Mouse (Mus musculus): Measurements from ENCODE around the gene Ptprr. TPM values are rescaled to one million over a fixed set of nuclear protein-coding genes. Genes with fewer than 3 reads are reported as not detected.

Ptprr gene
- polyA plus RNA-seq, 1 experiment from 2014 or later: 0.52 TPM

DNA sequence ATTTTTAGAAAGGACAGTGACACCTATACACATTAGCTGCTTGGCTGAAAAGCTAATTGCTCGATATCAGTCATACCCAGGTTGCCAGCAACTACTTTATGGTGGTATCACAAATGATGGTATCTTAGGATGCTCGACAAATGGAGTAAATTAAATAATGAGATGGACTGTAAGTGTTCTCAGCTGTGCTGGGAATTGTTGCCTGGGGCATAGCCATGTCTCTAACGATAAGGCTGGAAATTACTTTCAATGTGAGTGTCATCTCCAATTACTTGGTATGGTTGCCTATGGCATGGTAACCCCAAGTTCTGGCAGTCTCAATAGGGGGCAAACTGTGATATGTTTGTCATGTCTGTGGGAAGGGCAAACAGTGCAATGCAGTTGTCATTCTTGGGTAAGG, 3.1 kb downstream of the Ptprr start:
- 73% methylated on average over 3 of the region's 3 CpGs for WGBS
- ATAC-seq (ENCODE audit: low FRiP score, low TSS enrichment): no peak

DNA sequence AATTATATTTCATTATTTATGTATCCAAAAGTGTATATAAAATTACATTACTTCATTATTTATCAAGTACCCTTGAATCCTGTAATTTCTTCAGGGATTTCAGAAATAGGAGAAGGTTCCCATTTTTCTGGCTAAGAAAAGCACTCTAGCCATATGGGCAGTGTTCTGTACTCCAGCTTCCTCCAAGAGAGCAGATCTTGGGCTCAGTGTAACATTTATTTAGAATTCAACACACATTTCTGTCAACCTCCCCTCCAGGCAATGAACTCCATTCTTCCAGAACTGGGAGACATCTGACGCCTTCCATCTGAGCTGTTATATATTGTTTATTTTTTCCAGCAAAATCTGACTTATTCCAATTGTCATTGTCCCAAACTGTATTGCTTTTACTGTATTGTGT, 20.1 kb downstream of the Ptprr start:
- no peak for ATAC-seq (ENCODE audit: low FRiP score, low TSS enrichment)
- 78% methylated on average over 1 of the region's 1 CpGs for WGBS

More for the DNA sequence above, 3.1 kb downstream of the Ptprr start:
- peaks cover 4% of the 10 kb centered on the region; the same call in 1 of the 2 replicates for H3K27me3 ChIP-seq (ENCODE audit: insufficient read depth, low read length)
- H3K4me1 ChIP-seq (ENCODE audit: insufficient read depth, low read length): peaks cover 16% of the 10 kb centered on the region; the same call in 1 of the 2 replicates
- H3K4me2 ChIP-seq (replicated peaks; ENCODE audit: low read depth, low read length): no peak overlapping the region
- H3K27ac ChIP-seq (ENCODE audit: low read length): no peak overlapping the region
- no peaks in the 10 kb centered on the region for H3K9me3 ChIP-seq (ENCODE audit: low read length)
- H3K36me3 ChIP-seq (ENCODE audit: insufficient read depth, low read length): no peaks in the 10 kb centered on the region
- no peak overlapping the region for H3K9ac ChIP-seq (replicated peaks; ENCODE audit: low read length)
- no peak overlapping the region for H3K4me3 ChIP-seq (ENCODE audit: low read length)

DNA sequence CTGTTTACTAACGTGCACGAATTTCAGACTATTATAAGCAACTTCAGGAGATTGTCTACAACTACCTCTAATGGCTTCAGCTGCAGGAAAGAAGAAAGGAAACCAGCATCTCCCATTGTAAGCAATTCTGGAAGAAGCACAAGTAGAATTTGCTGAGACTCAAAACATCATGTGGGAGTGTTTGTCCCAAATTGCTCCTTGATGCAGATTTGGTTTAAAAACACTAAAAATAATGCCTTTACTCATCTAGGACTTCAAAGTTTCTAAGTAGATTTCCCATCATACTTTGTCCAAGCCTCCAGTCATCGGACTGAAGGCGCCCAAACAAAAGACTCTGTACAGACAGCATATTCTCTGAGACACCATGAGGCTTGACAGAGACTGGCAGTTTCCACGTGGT, 57.9 kb downstream of the Ptprr start:
- no peak overlapping the region for H3K27ac ChIP-seq (ENCODE audit: low read length)
- ATAC-seq (ENCODE audit: low FRiP score, low TSS enrichment): no peak
- no peaks in the 10 kb centered on the region for H3K9me3 ChIP-seq (ENCODE audit: low read length)
- no peaks in the 10 kb centered on the region for H3K36me3 ChIP-seq (ENCODE audit: insufficient read depth, low read length)
- H3K9ac ChIP-seq (replicated peaks; ENCODE audit: low read length): no peak overlapping the region
- no peak overlapping the region for H3K4me3 ChIP-seq (ENCODE audit: low read length)
- no peaks in the 10 kb centered on the region for H3K4me1 ChIP-seq (ENCODE audit: insufficient read depth, low read length)
- no peak overlapping the region for H3K4me2 ChIP-seq (replicated peaks; ENCODE audit: low read depth, low read length)
- H3K27me3 ChIP-seq (ENCODE audit: insufficient read depth, low read length): no peaks in the 10 kb centered on the region
- 88% methylated on average over 5 of the region's 5 CpGs for WGBS

More for the DNA sequence above, 20.1 kb downstream of the Ptprr start:
- Histone ChIP-seq H3K27me3 (ENCODE audit: insufficient read depth, low read length) (no peaks in the 10 kb centered on the region), H3K36me3 (ENCODE audit: insufficient read depth, low read length) (no peaks in the 10 kb centered on the region), H3K4me2 (replicated peaks; ENCODE audit: low read depth, low read length) (no peak overlapping the region), H3K4me1 (ENCODE audit: insufficient read depth, low read length) (no peaks in the 10 kb centered on the region), H3K9ac (replicated peaks; ENCODE audit: low read length) (no peak overlapping the region), H3K4me3 (ENCODE audit: low read length) (no peak overlapping the region), H3K27ac (ENCODE audit: low read length) (no peak overlapping the region), H3K9me3 (ENCODE audit: low read length) (no peaks in the 10 kb centered on the region)

DNA sequence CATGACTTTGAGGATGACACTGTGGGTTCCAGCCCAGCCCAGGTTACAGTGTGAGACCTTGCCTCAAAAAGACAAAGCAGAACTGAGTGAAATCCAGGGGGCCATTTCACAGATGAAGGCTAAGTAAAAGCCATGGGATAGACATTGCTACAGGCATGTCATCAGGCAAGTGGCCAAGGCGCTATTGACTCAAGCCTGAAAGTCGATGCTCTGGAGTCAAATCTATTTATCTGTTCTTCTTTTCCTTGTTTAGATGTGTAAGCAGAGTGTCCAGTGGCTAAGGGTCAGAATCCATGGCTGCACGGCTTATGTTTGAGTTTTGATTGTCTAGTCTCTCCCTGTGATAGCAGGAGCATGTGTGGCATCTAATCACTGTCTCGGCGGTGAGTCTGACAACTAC, 60.6 kb downstream of the Ptprr start:
- no peak for ATAC-seq (ENCODE audit: low FRiP score, low TSS enrichment)
- Histone ChIP-seq H3K27ac (ENCODE audit: low read length) (no peak overlapping the region), H3K9me3 (ENCODE audit: low read length) (no peaks in the 10 kb centered on the region), H3K36me3 (ENCODE audit: insufficient read depth, low read length) (no peaks in the 10 kb centered on the region), H3K9ac (replicated peaks; ENCODE audit: low read length) (no peak overlapping the region), H3K27me3 (ENCODE audit: insufficient read depth, low read length) (no peaks in the 10 kb centered on the region), H3K4me2 (replicated peaks; ENCODE audit: low read depth, low read length) (no peak overlapping the region), H3K4me1 (ENCODE audit: insufficient read depth, low read length) (no peaks in the 10 kb centered on the region), H3K4me3 (ENCODE audit: low read length) (no peak overlapping the region)
- WGBS: 86% methylated on average over 5 of the region's 5 CpGs

DNA sequence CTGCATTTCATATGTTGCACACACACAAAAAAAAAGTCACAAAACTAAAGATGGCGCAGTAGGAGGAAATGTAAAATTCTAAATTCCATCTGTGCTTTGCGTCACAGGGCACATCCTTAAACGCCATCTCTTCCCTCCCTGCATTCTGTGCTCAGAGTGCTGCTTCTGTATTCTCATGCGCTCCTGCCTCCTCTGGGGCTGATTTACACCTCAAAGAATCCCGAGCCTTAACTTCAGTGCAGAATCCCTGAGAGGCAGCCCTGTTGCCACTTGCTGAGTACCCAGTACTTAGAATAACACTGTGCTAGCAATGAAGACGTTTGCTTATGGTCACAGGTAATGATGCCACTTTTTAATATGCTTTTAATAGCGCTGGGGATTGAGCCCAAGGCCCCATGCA, 61.4 kb downstream of the Ptprr start:
- no peaks in the 10 kb centered on the region for H3K36me3 ChIP-seq (ENCODE audit: insufficient read depth, low read length)
- 44% methylated on average over 7 of the region's 7 CpGs for WGBS
- H3K27ac ChIP-seq (ENCODE audit: low read length): no peak overlapping the region
- no peaks in the 10 kb centered on the region for H3K9me3 ChIP-seq (ENCODE audit: low read length)
- no peaks in the 10 kb centered on the region for H3K27me3 ChIP-seq (ENCODE audit: insufficient read depth, low read length)
- H3K4me1 ChIP-seq (ENCODE audit: insufficient read depth, low read length): no peaks in the 10 kb centered on the region
- no peak for ATAC-seq (ENCODE audit: low FRiP score, low TSS enrichment)
- H3K9ac ChIP-seq (replicated peaks; ENCODE audit: low read length): no peak overlapping the region
- H3K4me2 ChIP-seq (replicated peaks; ENCODE audit: low read depth, low read length): no peak overlapping the region
- no peak overlapping the region for H3K4me3 ChIP-seq (ENCODE audit: low read length)

DNA sequence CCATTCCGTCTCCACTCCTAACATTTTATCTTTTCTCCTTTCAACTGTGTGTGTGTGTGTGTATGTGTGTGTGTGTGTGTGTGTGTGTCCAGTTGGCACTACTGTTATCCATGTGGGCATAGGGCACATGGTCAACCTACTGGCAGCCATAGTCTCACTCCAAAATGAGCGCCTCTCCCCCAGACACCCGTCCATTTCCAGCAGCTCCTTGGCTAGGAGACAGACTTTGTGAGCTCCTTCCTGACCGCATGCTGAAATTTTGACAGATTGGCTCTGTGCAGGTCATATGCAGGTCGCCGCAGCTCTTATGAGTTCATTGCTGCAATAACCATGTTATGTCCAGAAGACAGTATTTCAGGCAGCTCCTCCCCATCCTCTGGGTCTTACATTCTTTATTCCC, 62.8 kb downstream of the Ptprr start:
- Histone ChIP-seq H3K4me2 (replicated peaks; ENCODE audit: low read depth, low read length) (no peak overlapping the region), H3K4me1 (ENCODE audit: insufficient read depth, low read length) (no peaks in the 10 kb centered on the region), H3K27ac (ENCODE audit: low read length) (no peak overlapping the region), H3K27me3 (ENCODE audit: insufficient read depth, low read length) (no peaks in the 10 kb centered on the region), H3K36me3 (ENCODE audit: insufficient read depth, low read length) (no peaks in the 10 kb centered on the region), H3K9ac (replicated peaks; ENCODE audit: low read length) (no peak overlapping the region), H3K9me3 (ENCODE audit: low read length) (no peaks in the 10 kb centered on the region), H3K4me3 (ENCODE audit: low read length) (no peak overlapping the region)
- ATAC-seq (ENCODE audit: low FRiP score, low TSS enrichment): no peak
- 82% methylated on average over 6 of the region's 6 CpGs for WGBS

DNA sequence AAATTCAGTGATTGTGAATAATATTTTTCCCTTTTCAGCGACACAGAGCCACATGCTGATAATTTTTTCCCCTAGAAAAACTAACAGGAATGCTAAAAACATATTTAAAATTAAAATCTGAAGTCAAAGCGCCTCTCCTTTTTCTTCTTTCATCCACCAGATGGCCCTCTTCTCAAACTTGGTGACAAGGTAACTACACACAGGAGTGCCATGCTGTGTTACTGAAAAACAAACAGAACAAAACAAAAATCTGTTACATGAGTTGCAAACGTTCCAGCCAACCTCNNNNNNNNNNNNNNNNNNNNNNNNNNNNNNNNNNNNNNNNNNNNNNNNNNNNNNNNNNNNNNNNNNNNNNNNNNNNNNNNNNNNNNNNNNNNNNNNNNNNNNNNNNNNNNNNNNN, 66.0 kb downstream of the Ptprr start:
- Histone ChIP-seq H3K4me2 (replicated peaks; ENCODE audit: low read depth, low read length) (no peak overlapping the region), H3K27ac (ENCODE audit: low read length) (no peak overlapping the region), H3K4me1 (ENCODE audit: insufficient read depth, low read length) (no peaks in the 10 kb centered on the region), H3K9ac (replicated peaks; ENCODE audit: low read length) (no peak overlapping the region), H3K36me3 (ENCODE audit: insufficient read depth, low read length) (no peaks in the 10 kb centered on the region), H3K27me3 (ENCODE audit: insufficient read depth, low read length) (no peaks in the 10 kb centered on the region), H3K9me3 (ENCODE audit: low read length) (no peaks in the 10 kb centered on the region), H3K4me3 (ENCODE audit: low read length) (no peak overlapping the region)
- no peak for ATAC-seq (ENCODE audit: low FRiP score, low TSS enrichment)
- WGBS: 29% methylated on average over 3 of the region's 3 CpGs

DNA sequence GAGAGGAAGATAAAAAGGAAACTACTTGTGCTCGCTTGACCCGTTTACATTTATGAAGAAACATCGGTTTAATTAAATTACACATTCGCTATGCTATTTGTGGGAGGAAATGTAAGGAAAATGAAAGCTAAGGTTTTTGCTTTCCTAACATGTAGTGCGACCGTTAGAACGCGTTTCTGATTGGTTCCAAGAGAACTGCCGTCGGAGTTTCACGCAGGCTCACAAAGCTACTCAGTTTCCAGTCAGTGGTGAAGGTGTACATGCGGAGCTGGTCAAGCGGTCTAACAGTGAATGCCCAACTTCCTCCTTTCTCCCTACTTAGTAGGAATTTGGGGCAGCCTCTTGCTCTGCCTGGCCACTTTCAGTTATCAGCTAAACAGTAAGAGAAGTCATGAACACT, 78.5 kb downstream of the Ptprr start:
- no peaks in the 10 kb centered on the region for H3K36me3 ChIP-seq (ENCODE audit: insufficient read depth, low read length)
- no peak for ATAC-seq (ENCODE audit: low FRiP score, low TSS enrichment)
- WGBS: 75% methylated on average over 13 of the region's 13 CpGs

DNA sequence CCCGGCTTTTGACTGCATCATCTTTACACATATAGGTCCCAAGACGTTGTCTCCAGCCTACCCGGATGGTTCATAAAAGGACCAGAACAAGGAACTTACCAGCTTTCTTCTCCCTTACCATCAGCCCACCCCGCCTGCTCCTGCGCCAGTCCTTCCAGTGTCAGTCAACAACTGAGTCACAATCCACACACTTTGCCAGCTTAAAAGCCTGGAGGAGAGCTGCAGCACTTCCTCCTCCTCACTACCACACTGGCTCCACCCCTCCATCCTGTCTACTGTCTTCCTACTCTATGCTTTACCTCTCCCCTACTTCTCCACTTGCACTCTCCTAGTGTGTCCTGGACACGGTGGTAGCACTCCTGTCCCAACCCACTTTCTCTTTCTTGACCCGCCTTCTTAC, 80.5 kb downstream of the Ptprr start:
- Histone ChIP-seq H3K9me3 (ENCODE audit: low read length) (no peaks in the 10 kb centered on the region), H3K27ac (ENCODE audit: low read length) (no peak overlapping the region), H3K27me3 (ENCODE audit: insufficient read depth, low read length) (no peaks in the 10 kb centered on the region), H3K4me2 (replicated peaks; ENCODE audit: low read depth, low read length) (no peak overlapping the region), H3K36me3 (ENCODE audit: insufficient read depth, low read length) (no peaks in the 10 kb centered on the region), H3K4me3 (ENCODE audit: low read length) (no peak overlapping the region), H3K9ac (replicated peaks; ENCODE audit: low read length) (no peak overlapping the region), H3K4me1 (ENCODE audit: insufficient read depth, low read length) (no peaks in the 10 kb centered on the region)
- WGBS: 89% methylated on average over 7 of the region's 7 CpGs
- ATAC-seq (ENCODE audit: low FRiP score, low TSS enrichment): no peak

More for the DNA sequence above, 78.5 kb downstream of the Ptprr start:
- H3K27me3 ChIP-seq (ENCODE audit: insufficient read depth, low read length): no peaks in the 10 kb centered on the region
- H3K4me3 ChIP-seq (ENCODE audit: low read length): no peak overlapping the region
- H3K4me2 ChIP-seq (replicated peaks; ENCODE audit: low read depth, low read length): no peak overlapping the region
- H3K4me1 ChIP-seq (ENCODE audit: insufficient read depth, low read length): no peaks in the 10 kb centered on the region
- H3K9ac ChIP-seq (replicated peaks; ENCODE audit: low read length): no peak overlapping the region
- no peak overlapping the region for H3K27ac ChIP-seq (ENCODE audit: low read length)
- no peaks in the 10 kb centered on the region for H3K9me3 ChIP-seq (ENCODE audit: low read length)

DNA sequence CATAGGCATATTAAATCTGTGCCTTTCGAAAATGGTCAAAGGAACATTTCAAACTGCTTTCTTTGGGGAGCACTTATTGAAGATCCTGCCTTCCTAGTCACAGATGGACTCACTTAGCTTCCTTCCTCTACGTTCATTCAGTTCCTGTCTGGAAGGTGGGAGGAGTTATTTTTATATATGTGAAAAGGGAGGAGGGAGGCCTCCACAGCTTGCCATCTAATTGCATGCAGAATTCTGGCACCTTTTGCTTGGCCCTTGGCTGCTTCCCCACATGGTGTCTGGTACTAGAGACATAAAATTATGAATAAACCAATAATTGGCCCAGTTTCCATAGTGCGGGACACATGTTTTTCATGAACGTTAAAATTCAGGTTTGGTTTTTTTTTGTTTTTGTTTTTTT, 90.2 kb downstream of the Ptprr start:
- Histone ChIP-seq H3K36me3 (ENCODE audit: insufficient read depth, low read length) (no peaks in the 10 kb centered on the region), H3K27me3 (ENCODE audit: insufficient read depth, low read length) (no peaks in the 10 kb centered on the region), H3K4me2 (replicated peaks; ENCODE audit: low read depth, low read length) (no peak overlapping the region), H3K4me3 (ENCODE audit: low read length) (no peak overlapping the region), H3K27ac (ENCODE audit: low read length) (no peak overlapping the region), H3K4me1 (ENCODE audit: insufficient read depth, low read length) (no peaks in the 10 kb centered on the region), H3K9ac (replicated peaks; ENCODE audit: low read length) (no peak overlapping the region), H3K9me3 (ENCODE audit: low read length) (no peaks in the 10 kb centered on the region)
- no peak for ATAC-seq (ENCODE audit: low FRiP score, low TSS enrichment)
- WGBS: 61% methylated on average over 4 of the region's 4 CpGs

DNA sequence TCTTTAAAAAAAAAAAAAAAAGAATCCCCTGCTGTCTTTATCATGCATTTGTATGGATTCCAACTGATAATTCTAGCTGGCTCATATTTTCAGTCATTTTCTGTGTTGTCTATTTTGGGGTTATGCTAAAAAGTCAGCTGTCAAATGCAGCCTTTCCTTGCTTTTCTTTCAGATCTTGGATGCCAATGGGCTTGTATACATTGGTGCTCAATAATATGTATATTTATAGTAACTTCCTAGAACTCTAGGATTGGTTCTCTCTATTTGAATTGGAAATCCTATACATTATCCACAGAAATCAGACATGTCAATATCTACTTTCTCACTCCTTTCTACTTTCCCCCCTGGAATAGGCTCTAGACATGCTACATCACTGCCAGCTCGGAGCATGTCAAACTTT, 90.7 kb downstream of the Ptprr start:
- 95% methylated on average over 1 of the region's 1 CpGs for WGBS

More for the DNA sequence above, 90.7 kb downstream of the Ptprr start:
- Histone ChIP-seq H3K9me3 (ENCODE audit: low read length) (no peaks in the 10 kb centered on the region; the same call in 1 of the 2 replicates), H3K4me2 (replicated peaks; ENCODE audit: low read depth, low read length) (no peak overlapping the region), H3K27ac (ENCODE audit: low read length) (no peak overlapping the region), H3K9ac (replicated peaks; ENCODE audit: low read length) (no peak overlapping the region), H3K4me1 (ENCODE audit: insufficient read depth, low read length) (no peaks in the 10 kb centered on the region), H3K4me3 (ENCODE audit: low read length) (no peak overlapping the region), H3K27me3 (ENCODE audit: insufficient read depth, low read length) (no peaks in the 10 kb centered on the region), H3K36me3 (ENCODE audit: insufficient read depth, low read length) (no peaks in the 10 kb centered on the region)
- no peak for ATAC-seq (ENCODE audit: low FRiP score, low TSS enrichment)
